Mouse (Mus musculus) lung, postnatal 10 days (tissue): ENCODE results near the gene Rab25.
A peak's percentile ranks its signal among the peaks of the same experiment; 100 is the strongest.

Source experiments
- DNase-seq: peaks from one replicate; pipeline ENCODE4 v3.0.0; 2021

Rab25 gene

DNA sequence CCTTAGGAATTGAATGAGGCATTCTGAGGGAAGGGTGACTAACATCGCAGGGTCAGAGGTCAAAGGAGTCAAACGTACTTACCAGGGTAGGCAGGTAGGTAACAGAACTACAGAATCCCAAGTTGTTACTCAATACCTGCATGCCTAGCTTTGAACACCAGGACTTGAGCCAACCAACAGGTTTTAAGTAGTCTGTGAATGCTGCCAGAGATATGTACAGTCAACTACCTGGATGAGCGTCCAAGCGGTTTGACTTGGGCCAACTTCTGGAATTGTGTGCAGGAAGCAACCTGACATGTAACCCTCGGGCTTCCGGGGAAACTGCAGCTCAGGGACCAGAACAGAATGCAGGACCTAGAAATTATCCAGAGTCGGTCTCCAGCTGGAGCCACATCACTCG is 25.1 kb downstream of the Rab25 start:
- DNase-seq, result no peak

DNA sequence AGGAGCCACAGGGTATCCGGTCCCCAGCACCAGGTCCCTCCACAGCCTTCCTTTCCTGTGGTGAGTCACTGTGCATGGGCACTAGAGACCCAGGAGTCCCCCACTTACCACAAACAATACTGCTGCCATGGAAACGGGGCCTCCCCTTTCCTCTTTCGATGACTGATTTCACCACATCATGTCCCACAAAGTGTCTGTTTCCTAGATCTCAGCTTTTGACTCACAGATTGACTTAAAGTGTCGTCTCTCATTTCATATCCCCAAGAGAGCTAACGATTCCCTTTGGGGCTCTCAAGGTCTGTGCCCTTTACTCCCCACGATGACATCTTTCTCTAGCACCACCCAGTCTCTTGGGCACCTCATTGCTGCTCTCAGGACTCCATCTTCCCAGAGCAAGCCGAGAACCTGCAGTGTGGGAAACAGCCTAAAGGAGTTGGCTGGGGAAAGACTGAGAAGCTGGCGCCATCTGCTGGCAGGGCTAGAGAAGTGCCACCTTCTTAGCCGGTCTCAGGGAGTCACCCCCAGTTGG is 26.2 kb downstream of the Rab25 start:
- DNase-seq, result peak; percentile 83

DNA sequence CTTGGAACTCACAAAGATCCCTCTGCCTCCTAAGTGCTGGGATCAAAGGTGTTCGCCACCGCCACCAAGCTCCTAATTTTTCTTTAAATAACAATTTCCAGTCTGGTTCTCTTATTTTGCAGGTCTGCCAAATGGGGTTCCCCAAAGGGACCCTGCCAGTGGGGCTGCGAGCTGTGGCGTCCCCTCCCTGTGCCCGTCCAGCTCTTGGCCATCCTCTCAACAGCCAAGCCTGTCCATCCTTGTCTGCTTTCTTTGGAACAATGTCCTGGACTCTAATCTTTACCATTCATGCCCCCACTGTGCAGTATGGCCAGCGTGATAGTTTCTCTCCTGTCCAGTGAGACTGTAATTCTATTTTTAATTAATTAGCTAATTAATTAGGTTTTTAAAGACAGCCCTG is 26.9 kb downstream of the Rab25 start:
- DNase-seq, result no peak

DNA sequence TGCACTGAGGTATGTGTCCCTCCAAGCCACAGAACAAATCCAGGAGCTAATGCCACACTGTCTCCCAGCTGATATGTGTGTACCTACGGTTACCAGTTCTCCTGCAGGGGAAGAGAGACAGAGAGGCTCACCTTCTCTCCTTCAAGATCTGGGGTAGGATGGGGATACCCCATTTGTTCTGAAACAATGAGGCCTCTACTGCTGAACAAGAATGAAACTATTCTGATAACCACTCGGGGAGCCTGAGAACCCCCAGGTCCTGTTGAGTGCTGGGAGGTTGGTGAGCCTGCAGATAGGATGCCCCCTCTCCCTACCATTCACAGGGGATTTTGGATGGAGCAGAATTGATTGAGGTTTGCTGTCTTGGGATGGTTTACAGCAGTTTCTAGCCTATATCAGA is 28.0 kb downstream of the Rab25 start:
- no peak for DNase-seq

DNA sequence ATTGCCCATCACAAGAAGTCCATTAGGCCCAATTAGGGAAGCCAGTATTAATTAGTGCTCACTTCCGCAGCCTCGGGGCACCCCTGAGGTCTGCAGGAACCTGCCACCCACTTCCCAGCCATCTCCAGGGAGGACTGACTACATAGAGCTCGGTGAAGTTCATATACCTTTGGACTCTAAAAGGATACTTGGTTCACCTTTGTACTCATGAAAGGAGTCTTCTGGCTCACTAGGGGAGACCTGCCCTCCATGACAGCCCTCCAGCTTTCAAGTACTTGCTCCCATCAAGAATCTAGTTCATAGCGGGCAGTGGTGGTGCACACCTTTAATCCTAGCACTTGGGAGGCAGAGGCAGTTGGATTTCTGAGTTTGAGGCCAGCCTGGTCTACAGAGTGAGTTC is 29.7 kb downstream of the Rab25 start:
- DNase-seq, result no peak

DNA sequence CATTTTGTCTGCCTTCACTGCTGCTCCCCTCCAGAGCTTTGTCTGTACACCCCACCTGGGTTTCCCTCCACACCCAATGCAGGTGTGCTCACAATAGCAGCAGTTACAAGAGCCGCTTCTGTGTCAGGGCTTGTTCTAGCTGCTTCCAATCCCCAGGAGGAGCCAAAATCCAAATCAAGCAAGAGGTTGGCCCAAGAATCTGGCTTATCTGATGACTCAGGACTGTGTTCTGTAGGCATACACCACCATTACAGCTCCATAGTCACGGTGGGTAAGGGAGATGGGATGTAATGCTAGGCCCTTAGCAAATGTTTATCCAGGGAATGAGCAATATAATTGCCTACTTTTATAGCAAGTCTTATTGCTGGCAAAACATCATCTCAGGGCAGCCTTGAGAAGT is 31.7 kb downstream of the Rab25 start:
- no peak for DNase-seq

DNA sequence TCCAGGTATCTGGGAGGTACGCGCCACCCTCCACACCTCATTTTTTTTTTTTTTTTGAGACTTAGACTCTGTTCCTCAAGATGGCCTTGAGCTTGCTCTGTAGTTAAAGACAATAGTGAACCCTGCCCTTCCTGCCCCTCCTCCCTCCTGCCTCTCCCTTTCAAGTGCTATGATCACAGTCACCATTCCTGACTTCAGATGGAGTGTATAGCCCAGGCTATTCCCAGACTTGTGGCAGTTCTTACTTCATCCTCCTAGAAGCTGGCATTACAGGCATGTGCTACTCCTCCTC is 33.1 kb downstream of the Rab25 start:
- no peak for DNase-seq

DNA sequence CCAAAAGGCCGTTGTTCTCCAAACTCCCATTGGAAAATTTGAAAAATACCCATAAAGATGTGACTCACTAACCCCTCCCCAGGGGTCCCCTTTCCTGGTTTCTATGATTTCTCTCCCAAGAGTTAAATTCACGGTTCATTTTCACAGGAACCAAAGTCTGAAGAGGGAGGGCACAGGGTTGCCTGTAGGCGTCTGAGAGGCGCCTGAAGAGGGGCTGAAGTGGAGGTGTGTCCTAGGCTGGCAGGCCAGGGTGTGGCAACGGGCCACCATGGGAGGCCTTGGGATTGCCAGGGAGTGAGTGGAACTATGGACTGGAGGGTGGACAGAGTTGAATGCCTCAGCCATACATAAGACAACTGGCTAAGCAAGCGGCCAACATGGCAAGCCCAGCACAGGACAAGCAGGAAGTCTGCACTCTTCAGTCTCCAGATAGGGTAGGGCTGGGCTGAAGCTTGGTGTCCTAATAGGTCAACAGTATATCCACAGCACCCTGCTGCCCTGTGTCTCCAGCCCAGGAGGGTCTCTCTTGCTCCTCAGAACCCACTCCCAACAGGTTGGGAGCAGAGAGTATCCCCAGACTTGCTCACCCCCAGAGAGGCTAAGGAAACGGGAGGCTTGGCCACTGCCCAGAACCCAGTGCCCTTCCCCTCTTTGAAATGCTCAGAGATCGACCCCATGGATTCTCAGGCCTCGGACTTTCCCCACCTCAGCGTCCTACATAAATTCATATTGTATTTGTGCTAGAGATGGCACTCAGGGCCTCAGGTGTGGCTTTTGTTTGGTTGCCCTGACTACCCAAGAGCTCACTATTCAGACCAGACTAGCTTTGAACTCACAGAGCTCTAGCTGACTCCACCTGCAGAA is 33.6 kb downstream of the Rab25 start:
- DNase-seq, result peak; percentile 66

DNA sequence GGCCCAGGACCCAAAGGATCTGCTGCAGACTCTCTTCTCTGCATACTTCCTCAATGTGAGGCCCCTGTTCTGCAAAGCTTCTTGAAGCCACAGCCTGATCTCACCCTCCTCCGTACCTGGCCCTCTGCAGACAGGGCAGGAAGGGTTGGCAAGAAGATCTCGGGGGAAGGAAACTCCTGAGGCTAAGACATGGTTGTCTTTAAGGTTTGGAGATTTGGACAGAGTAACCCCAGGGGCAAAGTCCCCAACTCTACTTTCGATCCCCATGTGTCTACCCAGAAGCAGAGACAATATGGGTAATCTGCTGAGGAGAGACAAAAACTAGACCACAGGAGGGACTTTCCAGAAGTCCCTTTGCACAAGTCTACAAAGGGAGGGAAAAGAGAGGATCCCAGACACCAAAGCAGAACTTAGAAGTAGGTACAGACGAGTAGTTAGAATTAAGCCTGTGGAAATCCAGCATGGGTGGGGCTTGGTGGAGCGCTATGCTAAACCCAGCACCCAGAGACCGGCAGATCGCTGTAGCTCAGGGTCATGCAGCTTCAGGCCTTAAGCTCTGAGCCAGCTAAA is 34.5 kb downstream of the Rab25 start:
- DNase-seq, result no peak

DNA sequence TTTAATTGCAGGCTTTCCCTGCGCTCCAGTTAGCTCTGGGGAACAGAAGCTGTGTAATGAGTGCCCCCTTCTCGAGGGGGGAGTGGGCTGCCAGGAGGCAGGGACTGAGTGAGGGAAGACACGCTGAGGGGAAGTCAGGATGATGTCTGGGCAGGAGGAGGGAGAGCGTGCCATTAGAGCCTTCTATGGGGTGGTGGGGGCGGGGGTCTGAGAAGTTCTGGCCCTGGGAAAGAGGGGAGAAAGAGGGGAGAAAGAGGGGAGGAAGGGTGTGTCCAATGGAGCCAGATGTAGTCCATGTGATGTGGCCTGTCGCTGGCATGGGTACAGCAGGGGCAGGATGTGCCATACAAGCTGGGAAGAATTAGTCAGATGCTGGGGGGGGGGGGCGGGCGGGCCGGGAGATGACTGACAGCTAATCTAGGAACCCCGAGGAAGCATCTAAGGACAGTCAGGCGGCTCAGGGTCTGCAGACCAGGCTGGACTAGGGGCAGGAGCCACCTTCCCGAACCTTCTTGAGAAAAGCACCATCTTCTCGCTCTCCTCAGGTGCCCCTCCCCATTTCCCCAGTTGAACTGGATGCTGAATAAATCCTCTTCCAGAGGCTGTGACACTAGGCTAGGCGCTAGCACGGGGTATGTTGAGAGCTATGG is 35.1 kb downstream of the Rab25 start:
- peak; percentile 86 for DNase-seq

DNA sequence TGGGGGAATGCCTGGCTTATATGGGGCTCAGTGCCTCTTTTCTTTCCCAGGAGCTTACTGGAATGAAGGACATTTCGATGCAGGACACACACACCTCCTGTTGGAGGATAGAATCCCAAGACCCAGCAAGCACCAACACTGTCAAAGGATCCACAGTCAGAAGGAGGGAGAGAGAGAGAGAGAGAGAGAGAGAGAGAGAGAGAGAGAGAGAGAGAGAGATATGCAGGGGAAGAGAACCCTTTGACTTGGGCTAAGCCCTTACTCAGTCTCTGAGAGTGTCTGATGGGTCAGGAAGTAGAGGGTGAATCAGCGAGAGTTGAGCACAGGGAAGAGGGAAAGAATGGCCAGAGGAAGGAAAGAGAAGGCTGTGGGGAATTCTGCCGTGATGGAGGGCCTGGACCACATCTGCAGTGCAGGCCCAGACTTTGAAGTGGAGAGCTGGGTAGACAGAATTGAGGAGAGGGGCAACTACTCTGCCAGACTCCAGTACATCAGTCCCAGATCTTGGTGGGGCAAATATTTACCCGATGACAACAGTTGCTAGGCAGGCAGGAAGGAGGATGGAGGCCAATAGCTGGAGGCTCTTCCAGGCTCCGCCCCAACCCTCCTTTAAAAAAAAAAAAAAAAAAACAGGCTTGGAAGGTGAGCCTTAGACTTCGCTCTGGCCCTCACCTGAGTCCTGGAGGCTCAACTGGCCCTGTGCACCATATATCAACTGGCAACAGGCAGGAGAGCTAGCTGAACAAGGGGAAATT is 35.8 kb downstream of the Rab25 start:
- peak; percentile 65 for DNase-seq

DNA sequence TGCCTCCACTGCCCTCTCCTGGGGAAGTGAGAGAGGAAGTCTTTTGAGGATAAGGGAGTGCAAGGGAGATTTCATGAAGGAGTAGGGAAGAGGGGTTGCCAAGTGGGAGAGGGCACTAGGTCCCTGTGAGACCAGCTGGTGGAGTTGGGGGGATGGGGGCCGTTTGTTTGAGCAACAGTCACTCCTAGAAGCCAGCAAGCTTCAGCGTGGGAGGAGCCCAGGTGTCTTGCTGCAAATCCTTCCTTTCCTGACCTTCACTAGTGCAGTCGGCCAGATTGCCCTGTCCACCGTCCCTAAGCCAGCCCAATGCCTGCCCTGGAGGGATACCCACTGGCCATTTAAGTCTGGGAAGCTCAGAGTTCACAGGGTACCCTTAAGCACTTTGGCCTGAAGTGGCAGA is 36.5 kb downstream of the Rab25 start:
- no peak for DNase-seq

DNA sequence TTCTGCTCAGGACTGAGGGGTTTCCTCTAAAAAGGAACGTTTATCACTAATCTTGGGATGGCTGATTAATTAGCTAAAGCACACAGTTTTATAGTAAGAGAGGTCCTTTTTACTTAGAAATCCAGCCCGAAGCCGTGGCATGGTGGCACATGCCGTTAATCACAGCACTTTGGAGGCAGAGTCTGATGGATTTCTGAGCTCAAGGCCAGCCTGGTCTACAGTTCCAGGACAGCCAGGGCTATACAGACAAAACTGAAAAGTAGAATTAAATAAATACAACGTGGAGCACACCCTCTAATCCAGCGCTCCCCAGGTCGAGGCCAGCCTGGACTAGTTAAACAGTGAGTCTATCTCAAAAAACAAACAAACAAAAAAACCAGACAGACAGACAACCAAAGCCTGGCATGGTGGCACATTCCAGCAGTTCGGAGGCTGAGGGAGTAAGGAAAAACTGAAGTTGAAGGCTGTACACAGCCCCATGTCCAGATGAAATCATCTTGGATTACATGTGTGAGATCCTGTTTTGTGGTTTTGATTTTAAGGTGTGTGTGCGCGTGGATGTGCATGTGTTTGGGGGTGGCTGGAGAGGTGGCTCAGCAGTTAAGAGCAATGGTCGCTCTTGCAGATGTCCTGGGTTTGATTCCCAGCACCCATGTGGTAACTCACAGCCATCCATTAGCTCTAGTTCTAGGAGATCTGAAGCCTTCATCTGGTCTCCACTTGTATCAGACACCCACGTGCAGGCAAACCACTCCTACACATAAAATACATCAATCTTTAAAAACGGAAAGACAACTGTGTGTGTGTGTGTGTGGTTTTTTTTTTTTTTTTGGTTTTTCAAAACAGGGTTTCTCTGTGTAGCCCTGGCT is 37.4 kb downstream of the Rab25 start:
- no peak for DNase-seq

DNA sequence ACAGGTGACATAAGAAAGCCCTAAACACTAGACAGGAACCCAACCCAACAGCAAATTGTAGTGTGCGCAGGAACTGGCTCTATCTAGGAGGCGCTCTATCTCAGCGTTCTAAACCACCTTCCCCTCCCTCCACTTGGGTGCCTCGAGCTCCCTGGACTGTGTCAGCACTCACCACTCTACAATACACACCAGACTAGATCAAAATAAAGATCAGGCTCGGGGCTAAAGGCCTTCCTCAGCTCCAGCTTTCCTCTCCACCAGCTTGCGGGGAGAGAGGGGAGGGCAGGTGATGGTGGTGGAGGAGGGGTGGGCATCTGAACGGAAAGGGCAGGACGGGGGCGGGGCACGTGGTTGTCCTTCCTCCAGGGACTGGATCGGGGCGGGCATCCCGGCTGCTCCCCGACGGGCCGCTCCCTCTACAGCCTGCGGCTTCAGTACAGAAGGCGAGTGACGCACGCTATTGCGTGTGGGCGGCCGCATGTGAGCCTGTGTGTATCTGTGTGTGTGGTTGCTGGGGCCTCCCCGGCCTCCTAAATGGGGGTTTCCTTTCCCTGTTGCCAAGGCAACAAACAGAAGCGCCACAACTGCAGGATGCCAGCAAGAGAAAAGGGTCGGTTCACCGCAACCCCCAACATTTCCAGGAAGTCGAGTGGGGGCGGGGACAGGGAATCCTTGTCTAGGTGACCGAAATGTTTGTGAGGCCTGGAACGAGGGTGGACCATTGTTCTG is 38.2 kb downstream of the Rab25 start, which contains the start of gene Lmna:
TSS of gene Lmna (minus strand) at position 265 of the 729 bp plus-strand sequence.
- peak; percentile 99 for DNase-seq

DNA sequence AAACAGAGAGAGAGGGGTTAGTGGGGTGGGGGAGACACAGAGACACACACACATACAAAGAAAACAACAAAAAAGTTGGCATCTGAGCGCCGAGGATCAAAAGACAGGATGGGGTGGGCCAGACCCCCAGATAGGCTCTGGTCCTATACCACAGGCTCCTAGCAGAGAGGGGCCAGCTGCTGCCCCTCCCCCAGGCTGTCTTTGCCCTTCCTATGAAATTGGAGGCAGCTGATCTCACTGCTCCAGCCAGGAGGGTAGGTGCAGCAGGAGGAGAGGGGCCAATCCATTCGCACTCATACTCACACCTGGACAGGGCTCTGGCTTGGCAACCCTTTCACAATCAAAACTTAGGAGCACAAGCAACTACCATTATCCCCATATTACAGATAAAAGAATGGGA is 38.9 kb downstream of the Rab25 start:
- DNase-seq, result no peak

DNA sequence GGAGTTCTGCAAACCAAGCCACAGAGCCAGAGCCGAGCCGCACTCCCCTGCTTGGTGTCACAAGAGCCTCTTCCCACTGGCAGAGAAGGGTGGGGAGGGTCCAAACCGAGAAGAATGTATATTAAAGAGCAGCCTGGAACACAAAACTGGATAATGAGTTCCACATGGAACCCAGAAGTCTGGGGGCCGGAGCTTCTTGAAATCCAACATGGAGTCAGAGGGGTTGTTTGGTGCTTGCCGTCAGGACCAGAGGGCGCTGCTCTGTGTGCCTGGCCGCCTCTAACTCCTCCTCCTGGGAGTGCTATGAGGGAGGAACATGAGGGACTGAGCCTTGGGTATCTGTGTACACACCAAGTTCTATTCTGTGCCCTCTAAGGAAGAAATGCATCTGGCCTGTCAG is 42.3 kb downstream of the Rab25 start:
- no peak for DNase-seq

DNA sequence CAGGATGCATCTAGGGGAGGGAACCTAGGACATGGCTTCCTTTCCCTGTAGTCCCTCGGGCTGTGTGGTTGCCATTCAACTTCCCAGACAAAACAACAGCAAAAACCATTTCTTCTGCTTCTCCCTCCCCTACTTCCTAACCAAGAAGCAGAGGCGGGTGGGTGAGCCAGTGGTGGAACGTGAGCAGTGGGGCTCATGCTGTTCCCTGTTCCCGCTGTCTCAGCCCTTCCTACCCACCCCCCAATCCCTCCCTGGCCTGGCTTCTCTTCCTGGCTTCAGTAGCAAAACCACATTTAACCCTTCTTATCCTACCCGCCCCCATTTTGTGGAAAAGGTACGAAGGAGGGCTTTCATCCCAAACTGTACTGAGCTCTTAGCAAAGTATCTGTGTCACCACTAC is 43.0 kb downstream of the Rab25 start:
- DNase-seq, result no peak

DNA sequence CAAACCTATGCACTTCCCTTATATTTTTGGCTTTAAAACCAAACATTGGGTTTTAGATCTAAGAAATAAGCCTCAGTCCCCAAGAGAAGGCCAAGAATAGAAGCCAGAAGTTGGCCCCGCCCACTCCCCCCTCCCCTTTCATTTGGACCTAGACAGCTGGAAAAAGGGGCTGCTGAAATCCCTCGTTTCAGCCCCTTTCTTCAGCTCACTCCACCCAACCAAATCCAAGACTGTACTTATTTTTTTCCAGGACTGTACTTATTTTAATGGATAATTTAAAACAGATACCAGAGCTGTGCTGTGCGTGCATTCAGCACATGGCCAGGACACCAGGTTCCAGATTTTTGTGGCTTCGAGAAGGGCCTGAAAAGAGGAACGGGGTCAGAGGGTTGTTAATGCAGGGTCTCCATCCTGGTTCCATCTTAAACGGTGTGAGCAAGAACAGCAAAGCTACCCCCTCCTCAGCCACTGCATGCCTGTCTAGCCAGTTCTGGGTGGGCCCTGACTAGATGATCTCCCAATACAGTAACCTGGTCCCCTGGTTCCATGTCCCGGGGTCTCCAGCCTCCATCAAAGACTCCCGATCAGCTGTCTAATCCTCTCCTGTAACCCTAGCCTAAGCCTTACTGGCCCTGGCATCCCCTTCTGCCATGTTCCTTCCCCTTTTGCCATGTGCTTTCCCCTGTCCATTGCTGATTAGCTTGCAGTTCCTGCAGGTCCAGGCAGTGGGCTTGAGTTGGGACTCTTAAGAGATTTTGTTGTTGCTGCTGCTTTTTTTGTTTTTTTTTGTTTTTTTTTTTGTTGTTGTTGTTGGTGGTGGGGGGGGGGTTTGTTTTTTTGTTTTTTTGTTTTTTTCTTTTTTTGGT is 44.0 kb downstream of the Rab25 start:
- DNase-seq, result no peak

DNA sequence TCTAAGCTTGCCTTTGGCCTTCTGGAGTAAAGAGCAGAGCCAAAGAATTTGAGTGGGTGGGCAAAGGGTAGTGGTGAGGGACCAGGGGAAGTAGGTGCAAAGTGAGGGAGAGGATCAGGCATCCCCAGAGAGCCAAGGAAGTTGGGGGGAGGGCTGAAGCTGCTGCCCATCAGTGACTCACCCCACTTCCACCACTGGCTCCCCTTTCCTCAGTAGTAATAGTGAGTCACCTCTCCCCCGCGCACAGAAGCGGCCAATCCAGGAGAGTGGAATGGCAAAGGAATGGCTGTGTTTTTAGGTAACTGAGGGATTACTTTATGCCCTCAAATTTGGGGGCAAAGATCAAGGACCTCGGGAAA is 44.6 kb downstream of the Rab25 start:
- DNase-seq, result peak; percentile 67

DNA sequence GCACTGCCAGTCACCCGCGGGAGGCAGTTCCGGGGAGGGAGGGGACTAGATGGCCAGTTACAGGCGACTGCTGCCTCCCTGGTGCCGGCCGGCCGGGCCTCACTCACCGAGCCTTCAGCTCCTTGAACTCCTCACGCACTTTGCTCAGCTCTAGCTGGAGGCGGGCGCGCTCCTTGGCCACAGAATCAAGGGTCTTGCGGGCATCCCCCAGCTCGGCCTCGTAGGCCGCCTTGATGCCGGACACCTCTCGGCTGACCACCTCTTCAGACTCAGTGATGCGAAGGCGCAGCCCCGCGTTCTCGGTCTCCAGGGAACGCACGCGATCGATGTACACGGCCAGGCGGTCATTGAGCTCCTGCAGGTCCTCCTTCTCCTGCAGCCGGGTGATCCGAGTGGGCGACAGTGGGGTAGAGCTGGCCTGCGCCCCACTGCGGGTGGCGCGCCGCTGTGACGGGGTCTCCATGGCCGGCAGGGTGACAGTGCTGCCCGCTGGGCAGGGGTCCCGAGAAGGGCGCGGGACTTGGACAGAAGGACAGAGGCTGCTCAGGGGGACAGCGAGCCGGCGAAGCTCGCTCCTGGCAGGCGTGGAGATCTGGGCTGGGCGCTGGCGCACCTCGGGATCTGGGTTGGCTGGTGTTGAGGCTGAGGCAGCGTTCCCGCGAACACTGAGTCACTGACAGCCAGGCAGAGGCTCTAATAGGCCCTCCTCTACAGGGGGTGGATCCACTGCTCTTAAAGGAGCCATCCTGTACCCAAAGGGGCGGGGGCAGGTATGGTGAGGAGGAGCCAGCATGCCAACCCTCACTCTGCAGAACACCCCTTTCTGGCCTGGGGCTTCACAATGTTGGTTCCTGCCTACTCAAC is 45.2 kb downstream of the Rab25 start:
- peak; percentile 94 for DNase-seq
